Mouse (Mus musculus) lung, adult 2 months (tissue): ENCODE data around the gene Ptprd.

Experiments
- CTCF ChIP-seq: fragments of 200-500 bp; IDR thresholded peaks from 2 replicates; pipeline ENCODE4 v1.5.1; 2011; ENCODE audit warnings: mild to moderate bottlenecking, low read length, control low read depth; ENCODE audit not compliant: insufficient read depth
- POLR2A ChIP-seq: fragments of 200-500 bp; IDR thresholded peaks from 2 replicates; pipeline ENCODE4 v1.6.1; 2011; ENCODE audit warnings: low read depth, mild to moderate bottlenecking, control low read depth, low read length, borderline replicate concordance; ENCODE audit errors: extremely low read depth

GRCm38 (mm10) chr4:76155750-76156149, 2056.0 kb downstream of the Ptprd start:
- TF ChIP-seq CTCF (no peak), POLR2A (no peak)
